Mouse (Mus musculus) testis, adult 2 months (tissue): ENCODE results near the gene Dnhd1.

Experiments used
- CTCF ChIP-seq: fragments of 200-500 bp; IDR thresholded peaks from 2 replicates; pipeline ENCODE4 v1.5.1; 2012; ENCODE audit warnings: low read depth, mild to moderate bottlenecking, inconsistent platforms, low read length, moderate library complexity; ENCODE audit not compliant: control insufficient read depth, insufficient read depth, insufficient replicate concordance
- POLR2A ChIP-seq: fragments of 200-500 bp; IDR thresholded peaks from 2 replicates; pipeline ENCODE4 v1.6.1; 2012; ENCODE audit warnings: low read depth, mild to moderate bottlenecking, inconsistent platforms, low read length, moderate library complexity; ENCODE audit not compliant: control insufficient read depth

GRCm38 (mm10) chr7:105761813-105762484 lies 111.3 kb downstream of the Dnhd1 start:
- no peak for TF ChIP-seq CTCF
- no peak for TF ChIP-seq POLR2A
